Mouse (Mus musculus) T-helper 2 cell (primary cell): Measurements from ENCODE around the gene Esyt2.

Source experiments
- in situ Hi-C: fragments of 300-600 bp; cut with MboI, MseI; formaldehyde crosslinking; loops from one replicate; pipeline ENCODE4 v1.15.1; 2025; ENCODE audit warnings: high pct_unique_total_duplicates

The Esyt2 gene

DNA sequence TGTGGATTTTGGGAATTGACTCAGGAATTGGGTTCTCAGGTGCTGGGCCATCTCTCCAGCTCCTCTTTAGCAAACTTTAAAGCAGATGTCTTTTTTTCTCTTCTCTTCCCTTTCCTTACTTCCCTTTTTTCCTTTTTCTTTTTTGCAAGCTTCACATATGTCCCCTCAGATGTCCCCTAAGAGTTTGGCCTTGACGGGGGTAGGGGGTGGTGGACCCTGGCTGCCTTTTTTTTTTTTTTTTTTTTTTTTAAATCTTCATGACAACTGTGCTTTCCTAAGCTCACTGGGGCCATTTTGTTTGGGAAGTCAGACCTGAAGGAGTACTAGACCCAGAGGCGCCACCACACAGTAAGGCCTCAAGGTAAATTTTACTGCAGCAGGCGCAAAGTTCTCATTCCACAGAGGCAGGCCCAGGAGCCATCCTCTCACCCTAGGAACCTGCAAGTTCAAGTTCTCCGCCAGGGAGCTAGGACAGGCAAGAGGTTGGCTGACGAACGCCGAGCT is 795 bp upstream of the Esyt2 start:
- in situ Hi-C loops = loop anchor here (5.0 kb wide), 1 partner anchor 37 kb away; no protein-coding TSS in a partner anchor

DNA sequence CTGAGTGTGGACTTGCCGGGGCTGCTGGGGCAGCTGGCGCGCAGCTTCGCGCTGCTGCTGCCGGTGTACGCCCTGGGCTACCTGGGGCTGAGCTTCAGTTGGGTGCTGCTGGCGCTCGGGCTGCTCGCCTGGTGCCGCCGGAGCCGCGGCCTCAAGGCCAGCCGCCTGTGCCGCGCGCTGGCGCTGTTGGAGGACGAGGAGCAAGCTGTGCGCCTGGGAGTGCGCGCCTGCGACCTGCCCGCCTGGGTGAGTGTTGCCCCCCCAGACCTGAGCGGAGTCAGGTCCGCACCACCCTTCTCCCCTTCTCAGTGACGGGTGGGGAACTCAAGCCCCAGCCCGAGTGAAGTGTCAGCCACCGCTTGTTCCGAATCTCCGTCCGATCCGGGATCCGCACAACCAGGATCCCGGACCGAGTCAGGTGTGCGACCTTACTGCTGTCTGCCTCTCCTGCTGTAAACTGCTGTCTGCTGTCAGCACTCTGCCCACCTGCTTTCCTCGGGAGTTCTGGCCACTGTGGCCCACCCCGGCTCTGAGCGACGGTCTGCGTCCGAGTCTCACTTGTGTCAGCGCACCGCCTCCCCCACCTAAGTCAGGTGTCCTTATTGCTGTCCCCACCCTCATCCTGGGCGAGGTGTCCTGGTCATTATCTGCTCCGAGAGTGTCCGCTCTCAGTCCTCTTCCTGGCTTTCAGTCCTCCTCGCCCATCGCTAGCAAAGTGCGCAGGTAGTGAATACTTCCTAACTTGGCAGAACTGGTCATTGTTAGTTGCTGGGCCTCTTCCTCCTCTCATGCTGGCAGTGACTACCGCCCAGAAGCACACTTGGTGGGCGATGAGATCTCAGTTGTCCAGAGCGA is 658 bp downstream of the Esyt2 start:
- in situ Hi-C loops = loop anchor here (5.0 kb wide), 1 partner anchor 36 kb away; no protein-coding TSS in a partner anchor

DNA sequence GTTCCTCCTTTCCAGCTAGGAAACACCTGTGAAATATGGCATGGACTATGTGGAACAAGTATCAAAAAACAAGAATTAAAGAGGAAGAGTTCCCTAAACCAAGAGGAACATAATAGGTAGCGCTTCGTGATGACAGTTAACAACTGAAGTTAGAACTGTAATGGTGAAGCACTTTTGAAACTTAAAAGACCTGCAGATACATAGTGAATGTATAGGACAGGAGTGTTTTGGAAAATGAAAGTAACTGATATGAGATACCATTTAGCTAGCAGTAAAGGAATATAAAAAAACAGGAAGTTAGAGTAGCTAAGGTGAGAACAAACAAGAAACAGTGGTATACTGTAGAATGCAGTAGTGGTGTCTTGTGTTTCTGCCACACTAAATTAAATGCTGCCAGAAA is 1.9 kb downstream of the Esyt2 start:
- in situ Hi-C loops = loop anchor here (5.0 kb wide), 1 partner anchor 34 kb away; no protein-coding TSS in a partner anchor

DNA sequence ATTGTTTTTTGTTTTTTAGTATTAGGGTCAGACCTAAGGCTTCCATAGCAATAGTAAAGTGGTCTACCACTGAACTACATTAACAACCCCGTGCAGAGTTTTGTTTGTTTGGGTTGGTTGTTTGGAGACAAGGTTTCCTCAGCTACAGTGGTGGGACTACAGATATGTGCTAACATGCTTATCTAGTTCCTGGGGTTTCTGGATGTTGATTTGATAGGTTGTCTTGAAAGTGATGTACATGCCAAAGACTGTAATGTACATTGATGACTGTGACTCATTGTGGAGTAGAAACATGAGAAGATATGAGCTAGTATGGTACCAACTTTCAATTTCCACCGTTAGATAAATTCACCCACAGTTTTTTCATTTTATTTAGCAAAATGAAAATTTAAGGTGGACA is 2.5 kb downstream of the Esyt2 start:
- in situ Hi-C loops = loop anchor here (5.0 kb wide), 1 partner anchor 34 kb away; no protein-coding TSS in a partner anchor

DNA sequence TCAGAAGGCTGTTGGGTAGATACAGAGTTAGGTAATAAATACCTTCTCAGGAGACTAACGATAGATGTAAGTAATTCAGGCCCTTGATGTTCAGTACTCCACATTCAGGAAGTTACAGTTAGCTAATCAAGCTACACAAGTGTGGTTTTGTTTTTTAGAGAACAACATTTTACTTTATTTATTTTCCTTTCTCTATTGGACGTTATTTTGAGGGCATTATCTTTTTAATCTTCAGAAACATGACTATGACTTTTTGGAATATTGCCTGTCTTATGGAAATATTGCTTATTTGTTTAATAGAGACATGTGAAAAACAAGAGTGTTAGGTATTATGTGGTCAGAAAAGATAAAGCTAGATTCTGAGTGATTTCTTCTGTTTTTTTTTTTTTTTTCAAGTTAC is 12.2 kb downstream of the Esyt2 start:
- in situ Hi-C loops = no loop called here

DNA sequence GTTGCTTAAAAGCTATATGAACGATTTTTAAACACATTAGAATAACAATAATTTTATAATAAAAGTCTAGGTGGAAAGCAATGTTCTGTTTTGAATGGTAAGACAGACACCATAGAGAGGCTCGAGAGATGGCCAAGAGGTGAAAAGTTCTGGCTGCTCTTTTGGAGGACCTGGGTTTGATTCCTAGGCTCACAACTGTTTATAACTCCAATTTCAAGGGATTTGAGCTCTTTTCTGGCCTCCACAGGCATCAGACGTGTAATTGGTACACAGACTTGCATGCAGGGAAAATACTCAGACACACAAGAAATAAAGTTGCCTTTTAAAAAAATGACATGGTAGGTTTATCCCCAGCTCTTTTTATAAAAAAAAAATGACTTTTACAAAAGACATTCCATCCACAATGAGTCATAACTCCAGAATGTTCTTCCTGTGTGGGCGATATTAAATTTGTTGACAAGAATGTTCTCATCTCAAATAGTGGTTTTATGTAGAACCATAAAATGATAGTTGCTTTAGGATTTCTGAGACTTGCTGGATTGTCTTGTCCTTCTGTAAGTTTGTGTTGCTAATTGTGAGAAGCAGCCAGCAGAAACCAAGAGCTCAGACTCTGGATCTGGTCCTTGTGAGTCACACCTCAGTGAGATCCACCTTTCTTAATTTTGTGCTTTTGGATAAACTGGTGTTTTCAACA is 12.8 kb downstream of the Esyt2 start:
- in situ Hi-C loops = no loop called here

DNA sequence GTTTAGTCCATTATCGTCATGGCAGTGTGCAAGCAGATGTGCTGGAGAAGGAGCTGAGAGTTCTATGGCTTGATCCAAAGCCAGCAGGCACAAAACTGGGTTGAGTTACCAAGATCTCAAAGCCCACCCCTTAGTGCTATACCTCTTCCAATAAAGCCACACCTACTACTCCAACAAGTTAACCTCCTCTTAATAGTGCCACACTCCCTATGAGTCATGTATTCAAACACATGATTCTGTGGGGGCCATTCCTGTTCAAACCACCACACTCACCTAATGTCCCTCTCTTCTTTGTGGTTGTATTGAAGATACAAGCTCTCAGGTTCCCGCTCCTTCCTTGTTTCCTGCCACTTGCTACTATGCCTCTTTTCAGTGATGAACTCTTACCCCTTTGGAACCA is 18.9 kb downstream of the Esyt2 start:
- in situ Hi-C loops = no loop called here

DNA sequence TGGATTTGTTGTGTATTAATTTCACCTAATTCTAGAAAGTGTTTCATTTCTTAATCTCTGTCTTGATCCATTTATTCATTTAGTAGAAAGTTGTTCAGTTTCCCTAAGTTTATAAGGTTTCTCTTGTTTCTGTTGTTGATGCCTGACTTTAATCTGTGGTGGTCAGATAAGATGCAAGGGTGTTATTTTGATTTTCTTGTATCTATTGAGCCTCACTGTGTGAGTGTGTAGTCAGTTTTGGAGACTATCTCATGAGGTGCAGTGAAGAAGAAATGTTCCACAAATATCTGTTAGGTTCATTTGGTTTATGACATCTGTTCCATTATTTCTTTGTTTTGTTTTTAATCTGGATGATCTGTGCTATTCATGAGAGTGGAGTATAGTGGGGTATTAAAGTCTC is 21.2 kb downstream of the Esyt2 start:
- in situ Hi-C loops = no loop called here

DNA sequence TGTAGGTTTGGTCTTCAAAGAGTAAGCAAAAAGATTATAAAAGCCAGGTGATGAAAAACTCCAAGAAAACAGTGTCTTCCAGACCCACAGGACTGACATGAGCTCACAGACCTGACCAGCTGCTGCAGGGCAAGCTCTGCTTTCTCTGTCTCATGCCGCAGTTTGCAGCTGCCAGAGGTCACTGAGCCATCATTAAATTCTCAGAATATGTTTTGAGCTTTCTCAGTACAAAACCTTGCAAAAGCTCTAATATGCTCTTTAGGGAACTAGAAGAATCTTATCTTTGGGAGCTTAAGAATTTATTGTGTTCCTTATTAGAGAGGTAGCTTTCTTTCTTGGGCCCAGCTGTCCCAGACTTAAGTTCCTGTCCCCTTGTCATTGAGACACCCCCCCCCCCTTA is 25.0 kb downstream of the Esyt2 start:
- in situ Hi-C loops = no loop called here

DNA sequence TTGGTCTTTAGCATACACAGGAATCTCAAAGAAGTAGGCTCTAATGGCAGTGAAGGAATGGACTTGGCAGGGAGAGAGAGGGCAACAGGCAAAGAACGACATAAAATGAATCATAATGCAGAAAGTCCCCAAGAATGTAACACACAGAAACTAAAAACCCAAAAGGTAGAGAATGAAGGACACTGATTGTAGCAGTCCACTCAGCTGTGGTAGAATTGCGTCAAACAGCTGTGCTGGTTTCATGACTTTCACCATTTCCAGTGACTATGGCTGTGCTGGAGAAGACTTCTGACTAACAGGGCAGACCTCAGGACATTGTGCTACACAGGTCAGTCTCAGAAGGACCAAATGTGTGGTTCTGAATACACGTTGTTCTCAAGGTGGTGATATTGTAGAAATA is 26.9 kb downstream of the Esyt2 start:
- in situ Hi-C loops = no loop called here

DNA sequence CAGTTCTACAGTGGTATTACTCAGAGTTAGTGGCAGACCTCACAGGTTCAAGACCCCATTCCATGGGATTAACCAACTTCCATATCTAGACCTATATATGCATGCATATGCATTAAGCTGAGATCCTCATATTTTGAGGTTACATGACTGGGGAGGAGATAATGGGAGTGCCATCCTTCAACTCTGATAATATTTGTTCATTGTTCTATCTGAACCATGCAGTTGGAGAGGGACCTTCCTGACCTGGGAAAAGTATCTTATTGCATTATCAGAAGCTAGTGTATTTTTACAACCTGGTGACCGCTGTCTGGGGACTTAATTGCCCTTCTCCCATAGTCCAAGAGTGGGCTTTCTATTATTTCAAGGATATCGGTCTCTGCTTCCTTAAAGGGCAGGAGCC is 27.6 kb downstream of the Esyt2 start:
- in situ Hi-C loops = no loop called here

DNA sequence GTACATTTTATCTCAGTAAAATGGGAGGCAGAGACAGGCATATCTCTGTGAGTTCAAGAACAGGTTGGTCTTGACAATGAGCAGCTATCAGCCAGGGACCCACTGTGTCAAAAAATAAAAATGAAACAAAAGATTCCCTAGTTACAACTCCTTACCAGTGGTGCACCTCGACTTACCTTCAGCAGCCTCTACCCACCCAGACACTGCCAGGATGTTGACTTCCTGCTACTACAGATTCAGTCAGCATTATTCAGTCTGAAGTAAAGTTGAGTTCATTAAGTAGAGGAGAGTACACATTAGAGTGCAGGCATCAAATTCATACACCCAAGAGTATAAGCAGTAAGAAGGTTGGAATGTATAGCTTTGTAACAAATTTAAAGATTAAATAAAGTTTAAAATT is 32.8 kb downstream of the Esyt2 start:
- in situ Hi-C loops = no loop called here

DNA sequence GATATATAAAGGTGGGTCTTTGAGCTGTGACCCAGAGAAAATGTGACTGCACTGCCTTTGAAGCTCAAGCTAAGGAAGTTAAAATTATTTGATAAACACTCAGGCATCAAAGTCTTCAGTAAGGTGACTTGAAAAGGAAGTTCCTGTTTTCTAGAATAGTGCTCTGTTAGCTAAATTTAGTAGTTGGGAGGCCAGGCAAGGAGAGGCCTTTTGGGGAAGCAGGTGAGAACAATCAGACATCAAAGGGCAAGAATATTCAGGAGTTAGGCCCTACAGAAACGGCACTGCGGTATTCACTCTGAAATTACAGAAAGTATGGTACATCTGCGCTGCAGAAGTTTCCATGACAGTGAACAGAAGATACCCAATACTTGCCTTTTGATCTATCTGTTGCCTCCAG is 34.5 kb downstream of the Esyt2 start:
- in situ Hi-C loops = loop anchor here (5.0 kb wide), 1 partner anchor 33 kb away; the partner anchor contains the start of gene Esyt2

DNA sequence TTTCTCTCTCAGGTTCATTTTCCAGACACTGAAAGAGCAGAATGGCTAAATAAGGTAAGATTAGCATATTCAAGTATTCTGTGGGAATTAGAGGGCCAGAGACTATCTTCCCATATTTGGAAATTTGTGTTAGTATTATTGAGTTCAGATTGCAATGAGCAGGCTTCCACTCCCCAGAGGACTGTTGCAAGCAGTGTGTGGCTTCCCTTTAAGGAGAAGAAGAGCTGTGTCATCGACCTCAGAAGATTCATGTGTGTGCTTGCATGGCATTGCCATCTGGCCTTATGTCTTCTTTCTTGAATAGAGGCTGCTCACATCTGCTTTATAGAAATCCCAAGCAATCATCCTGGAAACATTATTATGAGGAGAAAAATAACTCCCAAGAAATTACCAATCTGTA is 36.8 kb downstream of the Esyt2 start:
- in situ Hi-C loops = loop anchor here (5.0 kb wide), 1 partner anchor 36 kb away; the partner anchor contains the start of gene Esyt2

DNA sequence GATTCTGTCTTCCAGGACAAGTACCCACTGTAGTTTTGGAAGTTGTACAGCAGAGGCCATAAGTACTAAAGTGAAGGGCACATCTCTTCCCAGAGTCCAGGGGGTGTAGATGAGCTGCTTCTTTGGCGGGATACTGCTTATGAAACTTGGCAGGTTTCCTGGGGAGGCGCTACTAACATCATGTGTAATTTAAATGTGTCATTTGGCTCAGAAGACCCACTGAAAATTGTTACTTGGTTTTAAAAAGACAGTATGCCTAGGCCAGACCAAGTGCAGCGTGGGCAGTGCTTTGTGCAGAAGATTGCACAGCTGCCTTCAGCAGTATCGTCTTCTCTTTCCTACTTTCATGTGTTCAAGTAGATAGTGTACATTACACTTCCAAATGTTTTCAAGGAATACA is 44.5 kb downstream of the Esyt2 start:
- in situ Hi-C loops = no loop called here

DNA sequence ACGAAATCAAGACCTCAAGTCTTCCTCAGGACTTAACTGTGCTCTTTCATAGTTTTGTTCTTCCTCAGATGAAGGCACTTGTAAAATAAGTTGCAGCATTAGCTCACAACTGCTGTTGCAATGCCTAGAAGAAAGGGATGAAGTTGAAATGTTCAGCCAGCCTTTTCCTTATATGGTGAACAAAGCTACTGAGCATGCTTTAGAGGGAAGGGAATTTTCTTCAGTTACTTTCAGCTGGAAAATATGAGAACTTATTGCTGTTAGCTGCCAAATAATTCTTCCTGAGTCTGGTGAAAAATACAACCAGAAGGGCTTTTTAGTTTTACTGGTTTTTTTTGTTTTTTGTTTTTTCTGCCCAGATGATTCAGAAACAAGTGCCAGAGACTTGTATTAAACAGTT is 45.2 kb downstream of the Esyt2 start:
- in situ Hi-C loops = no loop called here

DNA sequence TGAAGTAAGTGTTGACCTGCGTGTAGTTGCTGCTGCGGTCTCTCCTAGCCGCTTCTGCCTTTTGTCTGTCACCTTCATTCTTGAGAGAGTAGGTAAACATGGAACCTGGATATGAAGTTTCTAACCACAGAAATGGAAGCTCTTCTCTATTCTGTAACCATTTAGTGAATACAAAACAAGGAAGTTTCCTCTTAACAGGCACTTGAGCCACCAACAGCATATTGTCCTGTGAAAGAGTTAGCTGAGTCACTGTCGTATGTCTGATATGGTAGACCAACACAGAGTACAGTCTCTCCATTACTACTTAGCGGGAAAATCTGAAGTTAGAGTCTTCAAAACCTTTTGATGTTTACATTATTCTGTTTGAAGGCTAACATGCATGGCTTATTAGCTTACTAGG is 53.3 kb downstream of the Esyt2 start:
- in situ Hi-C loops = no loop called here

DNA sequence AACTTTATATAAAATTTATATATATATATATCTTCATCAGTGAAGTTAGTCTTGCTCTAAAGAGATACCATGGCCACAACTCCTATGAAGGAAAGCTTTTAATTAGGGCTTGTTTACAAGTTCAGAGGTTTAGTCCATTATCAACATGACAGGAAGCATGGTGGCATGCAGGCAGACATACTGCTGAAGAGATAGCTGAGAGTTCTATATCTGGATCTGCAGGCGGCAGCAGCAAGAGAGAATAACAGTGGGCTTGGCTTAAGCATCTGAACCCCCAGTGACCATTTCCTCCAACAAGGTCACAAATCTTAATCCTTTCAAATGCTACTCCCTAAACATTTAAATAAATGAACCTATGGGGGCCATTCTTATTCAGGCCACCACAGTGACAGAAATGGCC is 59.2 kb downstream of the Esyt2 start:
- in situ Hi-C loops = no loop called here

DNA sequence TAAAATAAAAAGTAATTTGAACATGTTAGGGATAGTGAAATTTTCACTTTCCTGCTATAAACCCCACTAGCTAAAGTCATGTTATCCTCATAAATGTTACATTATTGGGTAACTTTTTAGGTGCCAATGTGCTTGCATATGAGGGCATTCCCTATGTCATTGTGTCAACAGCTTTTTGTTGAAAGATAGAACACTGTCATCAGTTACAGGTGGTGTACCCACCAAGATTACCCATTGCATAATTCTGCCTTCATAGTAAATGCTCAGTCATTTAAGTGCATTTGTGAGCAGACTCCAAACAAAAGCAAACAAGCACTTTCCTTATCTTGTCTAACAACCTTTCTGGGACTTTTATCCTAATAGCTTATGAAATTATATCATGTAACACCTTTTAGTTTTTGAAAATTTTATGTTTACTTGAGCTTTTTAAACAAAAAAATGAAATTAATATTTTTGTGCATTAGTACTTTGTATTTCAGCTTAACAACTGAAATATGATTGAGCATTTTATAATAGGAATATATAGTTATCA is 67.8 kb downstream of the Esyt2 start:
- in situ Hi-C loops = no loop called here

DNA sequence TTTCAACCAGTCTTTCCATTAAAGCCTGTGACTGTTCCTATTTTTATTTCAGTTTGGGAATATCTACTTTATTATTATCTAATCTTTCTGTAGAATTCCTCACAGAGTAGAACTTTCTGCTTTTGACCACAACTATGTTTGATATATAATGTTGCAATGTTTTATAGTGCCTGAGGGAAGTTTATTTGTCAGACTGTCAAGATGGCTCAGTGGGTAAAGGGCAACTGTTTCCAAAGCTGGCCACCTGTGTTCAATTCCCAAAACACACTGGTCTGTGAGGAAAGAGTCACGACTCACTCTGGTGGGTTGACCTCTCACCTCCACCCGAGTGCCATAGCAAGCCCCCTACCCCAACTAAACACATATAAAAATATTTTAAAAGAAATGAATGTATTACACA is 68.4 kb downstream of the Esyt2 start:
- in situ Hi-C loops = no loop called here

DNA sequence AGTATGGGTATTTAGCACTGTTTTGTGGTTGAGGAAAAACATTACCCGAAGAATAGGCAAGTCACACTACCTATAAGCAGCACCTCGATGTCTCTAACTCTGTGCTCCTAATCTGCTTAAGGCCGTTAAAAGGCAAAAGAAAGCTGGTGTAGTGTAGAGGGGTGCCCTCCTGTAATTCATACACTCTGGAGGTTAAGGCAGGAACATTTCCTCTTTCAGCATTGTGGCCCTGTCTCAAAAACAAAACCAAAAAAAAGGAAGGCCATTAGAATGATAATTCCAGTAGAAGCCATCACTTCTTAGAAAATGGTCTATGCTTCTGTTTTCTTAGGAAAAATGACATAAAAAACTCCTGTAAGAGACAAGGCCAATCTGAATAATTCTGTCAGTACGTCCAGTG is 70.0 kb downstream of the Esyt2 start:
- in situ Hi-C loops = loop anchor here (25.0 kb wide), 1 partner anchor 1314 kb away; no protein-coding TSS in a partner anchor

DNA sequence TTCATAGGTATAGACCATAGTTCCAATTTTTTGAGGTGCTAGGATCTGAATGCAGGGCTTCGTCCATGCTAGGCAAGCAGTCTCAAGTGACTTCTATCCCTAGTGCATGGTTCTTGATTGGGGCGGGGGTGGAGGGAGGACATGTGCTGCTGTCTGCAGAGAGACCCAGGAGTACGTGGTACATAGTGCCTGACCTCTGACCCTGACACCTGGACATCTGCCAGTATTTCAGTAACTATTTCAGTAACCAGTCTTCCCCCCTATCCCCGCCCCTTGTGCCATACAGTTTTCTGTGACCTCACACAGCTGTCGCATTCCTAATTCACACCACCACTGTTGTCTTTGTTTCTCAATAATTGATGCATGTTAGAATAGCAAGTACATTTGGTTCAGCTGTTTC is 71.4 kb downstream of the Esyt2 start:
- in situ Hi-C loops = loop anchor here (25.0 kb wide), 1 partner anchor 1315 kb away; no protein-coding TSS in a partner anchor
